Mouse (Mus musculus): Measurements from ENCODE around the gene Naif1. TPM values are rescaled to one million over a fixed set of nuclear protein-coding genes. Genes with fewer than 3 reads are reported as not detected.
A peak's percentile ranks its signal among the peaks of the same experiment; 100 is the strongest.

Gene Naif1
- polyA plus RNA-seq, 1 experiment from 2014 or later: 5.4 TPM

DNA sequence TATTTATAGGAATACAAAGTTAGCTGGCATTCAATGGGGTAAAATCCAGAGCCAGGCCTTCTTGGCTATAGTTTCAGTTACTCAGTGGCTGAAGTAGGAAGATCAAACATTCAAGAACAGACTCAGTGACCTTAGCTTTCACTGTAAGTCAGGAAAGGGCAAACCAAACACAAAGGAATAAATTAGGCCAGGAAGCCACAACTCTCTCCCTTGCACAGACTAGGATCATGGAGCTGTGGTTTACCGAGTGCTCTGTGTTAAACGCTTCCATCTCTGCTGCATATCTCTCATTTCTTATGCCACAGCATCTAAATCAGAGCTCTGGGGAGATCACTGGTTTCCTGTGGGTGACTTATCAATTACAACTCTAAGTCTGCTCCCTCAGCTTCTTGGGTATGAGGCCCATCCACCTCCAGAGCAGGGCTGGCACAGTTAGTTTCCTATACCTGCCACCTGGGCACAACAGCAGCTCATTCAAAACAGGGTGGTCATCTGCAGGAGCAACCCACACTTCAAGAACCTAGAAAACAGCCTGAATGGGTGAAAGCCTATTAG, 12.6 kb upstream of the Naif1 start:
- no peaks in the 10 kb centered on the region for H3K27me3 ChIP-seq (ENCODE audit: control insufficient read depth, insufficient read depth, low read length)
- H3K9me3 ChIP-seq (ENCODE audit: control insufficient read depth, low read length): no peaks in the 10 kb centered on the region
- H3K9ac ChIP-seq (replicated peaks; ENCODE audit: low read depth, low read length): no peak overlapping the region
- ATAC-seq (ENCODE audit: low read depth): no peak
- H3K4me3 ChIP-seq (ENCODE audit: low read depth, low read length): no peak overlapping the region
- H3K27ac ChIP-seq (ENCODE audit: low read depth, low read length): peak overlapping the region; percentile 45; the same call in 1 of the 2 replicates
- no peak overlapping the region for H3K4me2 ChIP-seq (ENCODE audit: low read depth, low read length)
- H3K4me1 ChIP-seq (ENCODE audit: control insufficient read depth, insufficient read depth, low read length): 0 out of 2 replicates have a peak, but pooled peaks cover 10% of the 10 kb centered on the region
- WGBS: 59% methylated on average over 2 of the region's 2 CpGs
- no peaks in the 10 kb centered on the region for H3K36me3 ChIP-seq (ENCODE audit: control insufficient read depth, insufficient read depth, low read length)

DNA sequence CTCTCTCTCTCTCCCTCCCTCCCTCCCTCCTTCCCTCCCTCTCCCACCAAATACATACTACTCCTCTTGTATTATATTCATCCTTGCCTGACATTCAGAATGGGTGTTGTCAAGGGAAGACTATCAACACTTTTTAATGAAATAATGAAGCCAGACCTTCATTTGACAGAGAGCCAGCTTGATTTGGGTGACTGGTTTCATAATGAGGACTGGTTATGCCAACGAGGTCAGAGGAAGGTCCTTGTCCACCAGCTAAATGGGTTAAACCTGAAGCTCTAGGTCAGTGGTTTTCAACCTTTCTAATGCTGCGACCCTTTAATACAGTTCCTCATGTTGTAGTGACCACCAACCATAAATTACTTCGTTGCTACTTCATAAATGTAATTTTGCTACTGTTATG, 11.5 kb upstream of the Naif1 start:
- ATAC-seq (ENCODE audit: low read depth): no peak
- Histone ChIP-seq H3K27ac (ENCODE audit: low read depth, low read length) (no peak overlapping the region), H3K4me3 (ENCODE audit: low read depth, low read length) (no peak overlapping the region), H3K9ac (replicated peaks; ENCODE audit: low read depth, low read length) (no peak overlapping the region), H3K27me3 (ENCODE audit: control insufficient read depth, insufficient read depth, low read length) (no peaks in the 10 kb centered on the region), H3K9me3 (ENCODE audit: control insufficient read depth, low read length) (no peaks in the 10 kb centered on the region), H3K4me1 (ENCODE audit: control insufficient read depth, insufficient read depth, low read length) (0 out of 2 replicates have a peak, but pooled peaks cover 10% of the 10 kb centered on the region), H3K36me3 (ENCODE audit: control insufficient read depth, insufficient read depth, low read length) (no peaks in the 10 kb centered on the region), H3K4me2 (ENCODE audit: low read depth, low read length) (no peak overlapping the region)
- WGBS: 82% methylated on average over 3 of the region's 3 CpGs

DNA sequence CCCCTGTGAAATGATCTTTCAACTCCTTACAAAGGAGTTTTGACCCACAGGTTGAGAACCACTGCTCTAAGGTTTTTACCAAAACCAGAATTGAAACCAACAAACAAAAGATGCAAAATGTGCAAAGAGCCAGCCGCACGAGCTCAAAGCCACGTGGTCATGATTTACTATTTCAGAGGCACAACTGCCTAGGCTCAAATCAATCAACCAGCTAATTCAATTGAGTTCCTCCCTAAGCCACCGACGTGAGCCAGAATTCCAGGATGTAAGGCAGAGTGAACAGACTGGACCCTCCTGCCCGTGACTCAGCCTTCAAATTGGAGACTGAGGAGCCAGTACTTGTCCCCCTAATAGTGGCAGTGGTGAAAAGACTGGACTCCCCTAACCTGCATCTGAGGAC, 11.1 kb upstream of the Naif1 start:
- Histone ChIP-seq H3K9ac (replicated peaks; ENCODE audit: low read depth, low read length) (no peak overlapping the region), H3K9me3 (ENCODE audit: control insufficient read depth, low read length) (no peaks in the 10 kb centered on the region), H3K27ac (ENCODE audit: low read depth, low read length) (no peak overlapping the region), H3K27me3 (ENCODE audit: control insufficient read depth, insufficient read depth, low read length) (no peaks in the 10 kb centered on the region), H3K4me3 (ENCODE audit: low read depth, low read length) (no peak overlapping the region), H3K36me3 (ENCODE audit: control insufficient read depth, insufficient read depth, low read length) (no peaks in the 10 kb centered on the region), H3K4me2 (ENCODE audit: low read depth, low read length) (no peak overlapping the region), H3K4me1 (ENCODE audit: control insufficient read depth, insufficient read depth, low read length) (0 out of 2 replicates have a peak, but pooled peaks cover 10% of the 10 kb centered on the region)
- 20% methylated on average over 6 of the region's 6 CpGs for WGBS
- no peak for ATAC-seq (ENCODE audit: low read depth)

DNA sequence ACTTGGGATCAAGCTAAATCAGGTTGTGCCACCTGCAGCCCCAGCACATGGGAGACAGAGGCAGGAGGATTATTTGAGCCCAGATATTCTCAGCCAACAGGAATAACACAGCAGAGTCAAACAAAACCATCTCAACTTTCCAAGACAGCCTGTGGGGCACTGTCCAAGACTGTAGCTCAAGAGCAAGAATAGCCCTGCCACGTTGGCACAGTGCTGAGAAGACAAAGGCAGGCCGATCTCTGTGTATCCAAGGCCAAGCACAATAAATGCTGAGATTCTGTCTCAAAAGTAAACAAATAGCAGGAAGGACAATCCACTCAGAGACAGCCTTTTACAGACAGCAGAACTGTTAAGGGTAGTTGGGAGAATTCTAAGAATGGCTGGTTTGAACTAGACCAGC, 10.1 kb upstream of the Naif1 start:
- Histone ChIP-seq H3K4me2 (ENCODE audit: low read depth, low read length) (no peak overlapping the region), H3K4me1 (ENCODE audit: control insufficient read depth, insufficient read depth, low read length) (0 out of 2 replicates have a peak, but pooled peaks cover 10% of the 10 kb centered on the region), H3K36me3 (ENCODE audit: control insufficient read depth, insufficient read depth, low read length) (no peaks in the 10 kb centered on the region), H3K9me3 (ENCODE audit: control insufficient read depth, low read length) (no peaks in the 10 kb centered on the region), H3K27me3 (ENCODE audit: control insufficient read depth, insufficient read depth, low read length) (no peaks in the 10 kb centered on the region), H3K9ac (replicated peaks; ENCODE audit: low read depth, low read length) (no peak overlapping the region), H3K27ac (ENCODE audit: low read depth, low read length) (0 out of 2 replicates have a peak overlapping the region, but pooled peaks have one; percentile 5), H3K4me3 (ENCODE audit: low read depth, low read length) (no peak overlapping the region)
- WGBS: 43% methylated on average over 2 of the region's 2 CpGs
- no peak for ATAC-seq (ENCODE audit: low read depth)

DNA sequence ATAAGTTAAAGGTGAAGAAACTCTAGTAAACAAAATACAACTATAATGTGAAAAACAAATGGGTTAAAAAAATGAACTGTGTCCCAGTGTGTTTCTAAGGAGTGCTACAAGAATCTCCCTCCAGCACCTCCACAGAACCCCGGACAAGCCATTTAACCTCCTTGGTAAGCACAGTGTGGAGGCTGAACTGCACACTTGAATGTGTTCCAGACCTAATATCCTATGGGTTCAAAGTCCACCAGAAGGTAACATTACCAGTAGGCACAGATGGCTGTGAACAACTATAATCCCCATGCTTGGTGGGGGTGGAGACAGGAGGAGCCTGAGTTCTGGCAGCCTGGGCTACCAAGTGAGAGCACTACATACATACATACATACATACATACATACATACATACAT, 9.6 kb upstream of the Naif1 start:
- 0 out of 2 replicates have a peak, but pooled peaks cover 10% of the 10 kb centered on the region for H3K4me1 ChIP-seq (ENCODE audit: control insufficient read depth, insufficient read depth, low read length)
- H3K27me3 ChIP-seq (ENCODE audit: control insufficient read depth, insufficient read depth, low read length): no peaks in the 10 kb centered on the region
- no peak for ATAC-seq (ENCODE audit: low read depth)
- no peak overlapping the region for H3K4me2 ChIP-seq (ENCODE audit: low read depth, low read length)
- no peak overlapping the region for H3K9ac ChIP-seq (replicated peaks; ENCODE audit: low read depth, low read length)
- 0 out of 2 replicates have a peak overlapping the region, but pooled peaks have one; percentile 28 for H3K27ac ChIP-seq (ENCODE audit: low read depth, low read length)
- no peaks in the 10 kb centered on the region for H3K9me3 ChIP-seq (ENCODE audit: control insufficient read depth, low read length)
- H3K36me3 ChIP-seq (ENCODE audit: control insufficient read depth, insufficient read depth, low read length): no peaks in the 10 kb centered on the region
- no peak overlapping the region for H3K4me3 ChIP-seq (ENCODE audit: low read depth, low read length)
- 76% methylated on average over 1 of the region's 1 CpGs for WGBS

DNA sequence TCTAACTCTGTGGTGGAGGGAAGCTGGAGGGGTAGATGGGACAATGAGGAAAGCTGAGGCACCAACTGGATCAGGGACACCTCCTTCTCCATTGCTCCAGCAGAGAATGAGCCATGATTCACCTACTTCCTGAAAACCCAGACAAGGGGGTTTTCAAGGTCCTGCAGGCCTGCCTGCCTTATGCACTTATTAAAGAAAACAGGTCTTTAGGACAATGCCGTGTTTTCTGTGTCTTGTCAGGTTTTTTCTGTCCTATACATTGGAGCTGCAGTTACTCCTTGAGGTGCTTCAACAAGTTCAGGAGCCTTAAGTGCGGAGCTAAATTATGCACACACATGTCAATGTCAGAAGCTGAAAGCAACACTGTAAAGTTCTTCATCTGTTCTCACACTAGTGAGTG, 8.7 kb upstream of the Naif1 start:
- Histone ChIP-seq H3K9ac (replicated peaks; ENCODE audit: low read depth, low read length) (no peak overlapping the region), H3K4me3 (ENCODE audit: low read depth, low read length) (no peak overlapping the region), H3K36me3 (ENCODE audit: control insufficient read depth, insufficient read depth, low read length) (no peaks in the 10 kb centered on the region), H3K27ac (ENCODE audit: low read depth, low read length) (no peak overlapping the region), H3K9me3 (ENCODE audit: control insufficient read depth, low read length) (no peaks in the 10 kb centered on the region), H3K4me1 (ENCODE audit: control insufficient read depth, insufficient read depth, low read length) (0 out of 2 replicates have a peak, but pooled peaks cover 10% of the 10 kb centered on the region), H3K4me2 (ENCODE audit: low read depth, low read length) (no peak overlapping the region), H3K27me3 (ENCODE audit: control insufficient read depth, insufficient read depth, low read length) (no peaks in the 10 kb centered on the region)
- 91% methylated on average over 2 of the region's 2 CpGs for WGBS
- ATAC-seq (ENCODE audit: low read depth): no peak

DNA sequence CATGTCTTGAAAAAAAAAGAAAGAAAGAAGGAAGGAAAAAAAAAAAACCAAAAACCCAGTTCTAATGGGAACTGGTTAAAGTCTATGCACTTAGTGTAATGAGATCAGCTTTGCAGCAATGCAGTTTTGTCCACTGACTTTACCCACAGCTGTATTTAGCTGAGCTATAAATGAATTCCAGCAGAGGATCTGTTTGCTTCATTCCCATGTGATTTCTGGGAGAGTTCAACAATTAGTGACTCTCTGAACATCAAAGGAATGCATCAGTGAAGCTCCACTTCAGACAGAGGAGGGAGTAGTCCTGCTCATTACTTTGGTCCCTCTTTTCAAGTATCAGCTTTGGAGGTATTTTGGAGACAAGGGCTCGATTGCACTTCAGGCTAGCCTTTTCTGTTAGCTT, 4.7 kb upstream of the Naif1 start:
- Histone ChIP-seq H3K27me3 (ENCODE audit: control insufficient read depth, insufficient read depth, low read length) (no peaks in the 10 kb centered on the region), H3K4me3 (ENCODE audit: low read depth, low read length) (no peak overlapping the region), H3K4me2 (ENCODE audit: low read depth, low read length) (no peak overlapping the region), H3K9ac (replicated peaks; ENCODE audit: low read depth, low read length) (no peak overlapping the region), H3K36me3 (ENCODE audit: control insufficient read depth, insufficient read depth, low read length) (no peaks in the 10 kb centered on the region), H3K4me1 (ENCODE audit: control insufficient read depth, insufficient read depth, low read length) (0 out of 2 replicates have a peak, but pooled peaks cover 8% of the 10 kb centered on the region), H3K9me3 (ENCODE audit: control insufficient read depth, low read length) (no peaks in the 10 kb centered on the region), H3K27ac (ENCODE audit: low read depth, low read length) (no peak overlapping the region)
- 89% methylated on average over 1 of the region's 1 CpGs for WGBS
- ATAC-seq (ENCODE audit: low read depth): no peak

DNA sequence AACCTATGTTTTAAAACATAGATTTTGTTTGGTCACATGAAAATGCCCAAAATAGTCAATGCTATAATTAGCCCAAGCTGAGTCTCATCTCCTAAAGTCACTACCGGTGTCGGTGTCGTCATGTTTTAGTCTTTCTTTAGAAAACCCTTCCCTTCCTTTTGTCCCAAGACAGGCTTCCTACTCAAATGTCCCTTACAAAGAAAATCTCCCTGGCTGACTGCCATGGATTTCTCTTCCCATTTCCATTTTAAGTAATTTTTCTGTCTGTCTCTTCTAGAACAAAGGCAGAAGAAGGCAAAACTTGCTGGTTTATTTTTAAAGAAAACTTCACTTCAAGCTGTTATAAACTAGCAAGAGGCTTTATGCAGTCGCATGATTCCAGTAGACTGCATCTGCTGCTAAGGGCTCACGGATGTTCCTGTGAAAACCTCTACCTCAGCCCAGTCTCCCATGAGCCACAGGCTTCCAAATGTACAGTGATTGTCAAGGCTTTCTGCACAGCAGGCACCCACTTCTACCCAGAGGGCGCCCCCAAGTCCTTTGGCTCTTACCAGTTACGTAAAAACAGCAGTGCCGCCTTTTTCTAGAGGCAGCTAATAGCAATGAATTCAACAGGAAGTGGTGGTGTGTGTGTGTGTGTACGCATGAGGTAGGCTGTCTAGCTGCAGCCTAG, 2.9 kb upstream of the Naif1 start:
- Histone ChIP-seq H3K4me3 (ENCODE audit: low read depth, low read length) (no peak overlapping the region), H3K4me2 (ENCODE audit: low read depth, low read length) (no peak overlapping the region), H3K4me1 (ENCODE audit: control insufficient read depth, insufficient read depth, low read length) (peaks cover 9% of the 10 kb centered on the region; the same call in 1 of the 2 replicates), H3K9me3 (ENCODE audit: control insufficient read depth, low read length) (no peaks in the 10 kb centered on the region), H3K27ac (ENCODE audit: low read depth, low read length) (peak overlapping the region; percentile 34; the same call in 1 of the 2 replicates), H3K9ac (replicated peaks; ENCODE audit: low read depth, low read length) (no peak overlapping the region; the same call in 1 of the 2 replicates), H3K36me3 (ENCODE audit: control insufficient read depth, insufficient read depth, low read length) (no peaks in the 10 kb centered on the region), H3K27me3 (ENCODE audit: control insufficient read depth, insufficient read depth, low read length) (no peaks in the 10 kb centered on the region)
- ATAC-seq (ENCODE audit: low read depth): no peak
- 71% methylated on average over 9 of the region's 9 CpGs for WGBS

DNA sequence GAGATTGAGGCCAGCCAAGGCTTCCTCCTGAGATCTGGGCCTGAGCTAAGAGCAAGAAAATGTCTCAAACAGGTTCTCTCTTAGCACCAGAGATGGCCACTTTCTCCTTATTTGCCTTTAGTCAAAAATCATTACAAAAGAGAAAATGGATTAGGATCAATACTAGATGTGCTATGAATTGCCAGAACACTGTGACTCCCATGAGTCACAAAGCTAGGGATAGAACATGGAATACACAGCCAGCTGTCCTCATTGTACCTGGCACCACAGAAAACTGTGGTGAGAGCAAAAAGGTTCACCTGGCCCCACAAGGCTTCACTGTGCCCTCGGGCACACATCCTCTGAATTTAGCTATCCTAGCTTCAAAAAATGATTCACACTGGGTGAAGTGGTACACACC, 1.8 kb upstream of the Naif1 start:
- 96% methylated on average over 1 of the region's 1 CpGs for WGBS
- no peak overlapping the region for H3K4me3 ChIP-seq (ENCODE audit: low read depth, low read length)
- peaks cover 16% of the 10 kb centered on the region; the same call in 1 of the 2 replicates for H3K4me1 ChIP-seq (ENCODE audit: control insufficient read depth, insufficient read depth, low read length)
- H3K27ac ChIP-seq (ENCODE audit: low read depth, low read length): no peak overlapping the region
- H3K36me3 ChIP-seq (ENCODE audit: control insufficient read depth, insufficient read depth, low read length): no peaks in the 10 kb centered on the region
- no peak for ATAC-seq (ENCODE audit: low read depth)
- no peaks in the 10 kb centered on the region for H3K27me3 ChIP-seq (ENCODE audit: control insufficient read depth, insufficient read depth, low read length)
- no peak overlapping the region for H3K4me2 ChIP-seq (ENCODE audit: low read depth, low read length)
- H3K9me3 ChIP-seq (ENCODE audit: control insufficient read depth, low read length): no peaks in the 10 kb centered on the region
- H3K9ac ChIP-seq (replicated peaks; ENCODE audit: low read depth, low read length): no peak overlapping the region
